Mouse (Mus musculus) megakaryocyte, embryonic 14.5 days (primary cell): ENCODE measurements at regions not wholly inside any gene's neighbourhood (a gene's known extent, or its start where the extent isn't known, plus 50 kb on each side); places are given as distances from the start of the nearest gene placed in this dataset.

Experiments used
- FLI1 ChIP-seq: IDR thresholded peaks from 2 replicates; pipeline ENCODE4 v1.6.1; 2012; ENCODE audit warnings: low read length, inconsistent platforms, mixed read lengths
- GATA1 ChIP-seq: IDR thresholded peaks from 3 replicates; pipeline ENCODE4 v1.6.1; 2012; ENCODE audit warnings: mixed read lengths, low read length, inconsistent platforms, borderline replicate concordance

DNA sequence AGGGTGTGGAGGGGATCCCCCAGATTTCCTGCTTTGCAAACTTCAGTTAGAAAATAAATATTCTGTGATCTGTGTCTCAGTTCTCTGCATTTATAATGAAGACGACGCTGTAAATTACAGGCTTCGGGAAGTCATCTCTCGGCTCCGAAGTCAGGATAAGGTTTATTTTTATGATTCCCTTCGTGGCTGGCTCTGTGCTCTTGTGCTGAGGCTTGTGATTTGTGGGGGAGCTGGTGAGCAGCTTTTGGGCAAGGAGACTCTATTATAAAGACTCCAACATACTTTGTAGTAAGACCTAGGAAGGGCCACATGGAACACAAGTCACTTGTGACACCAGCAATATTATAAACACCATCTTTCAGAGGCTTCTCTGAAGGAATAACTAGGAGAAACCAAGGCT is 146.0 kb downstream of the Kcnk1 start:
- TF ChIP-seq GATA1 (no peak), FLI1 (no peak)
